Mouse (Mus musculus) MEL (cell line): ENCODE results near the gene Olfr1124. TPM values are rescaled to one million over a fixed set of nuclear protein-coding genes. Genes with fewer than 3 reads are reported as not detected.

Experiments used
- DNase-seq: peaks from one replicate; pipeline ENCODE4 v3.0.0; 2011; ENCODE audit warnings: low read depth, low spot score
- H3K27ac ChIP-seq: 2 replicates; pipeline ENCODE4 v1.5.1; 2012; ENCODE audit warnings: low read depth, mild to moderate bottlenecking, control low read depth, low read length, moderate library complexity; ENCODE audit not compliant: control insufficient read depth
- H3K27me3 ChIP-seq, 2 experiments: fragments of 150-350 bp in 1 of 2; sonication (generic) in 1 of 2; 2 replicates each; pipeline ENCODE4 v1.6.1; 2012; ENCODE audit warnings: low read length in 2 of 2, mild to moderate bottlenecking in 2 of 2, improper control_type of control experiment in 1 of 2, moderate library complexity in 1 of 2; ENCODE audit not compliant: insufficient read depth in 2 of 2, control insufficient read depth in 1 of 2
- H3K36me3 ChIP-seq, 2 experiments: 2 replicates each; pipeline ENCODE4 v1.6.1; 2012 to 2014; ENCODE audit warnings: low read length in 2 of 2, improper control_type of control experiment in 1 of 2, inconsistent platforms in 1 of 2, mild to moderate bottlenecking in 1 of 2; ENCODE audit not compliant: insufficient read depth in 2 of 2, control insufficient read depth in 1 of 2
- H3K4me1 ChIP-seq, 2 experiments: fragments of 150-350 bp in 1 of 2; sonication (generic) in 1 of 2; 2 replicates each; pipeline ENCODE4 v1.6.1; 2012; ENCODE audit warnings: low read length in 2 of 2, improper control_type of control experiment in 1 of 2, mild to moderate bottlenecking in 1 of 2; ENCODE audit not compliant: insufficient read depth in 2 of 2, control insufficient read depth in 1 of 2
- H3K4me3 ChIP-seq, 2 experiments: fragments of 150-350 bp in 1 of 2; sonication (generic) in 1 of 2; 2 replicates each; pipeline ENCODE4 v1.5.1; 2012; ENCODE audit warnings: low read depth in 2 of 2, low read length in 2 of 2, mild to moderate bottlenecking in 2 of 2, moderate library complexity in 2 of 2, control low read depth in 1 of 2, improper control_type of control experiment in 1 of 2; ENCODE audit not compliant: control insufficient read depth in 1 of 2, insufficient read depth in 1 of 2
- H3K79me2 ChIP-seq: 2 replicates; pipeline ENCODE4 v1.6.1; 2012; ENCODE audit warnings: mild to moderate bottlenecking, low read length, moderate library complexity; ENCODE audit not compliant: control insufficient read depth, poor library complexity, insufficient read depth
- H3K9ac ChIP-seq: 2 replicates; pipeline ENCODE4 v1.6.1; 2012; ENCODE audit warnings: low read depth, mild to moderate bottlenecking, control low read depth, low read length, moderate library complexity; ENCODE audit not compliant: control insufficient read depth, poor library complexity, severe bottlenecking
- H3K9me3 ChIP-seq: fragments of 150-350 bp; sonication (generic); replicated peaks from 2 replicates; pipeline ENCODE4 v1.6.1; 2012; ENCODE audit warnings: mild to moderate bottlenecking, low read length, improper control_type of control experiment, moderate library complexity; ENCODE audit not compliant: insufficient read depth
- BHLHE40 ChIP-seq: IDR thresholded peaks from 2 replicates; pipeline ENCODE4 v1.6.1; 2012; ENCODE audit warnings: low read depth, mild to moderate bottlenecking, inconsistent platforms, low read length, improper control_type of control experiment, borderline replicate concordance
- CHD1 ChIP-seq: IDR thresholded peaks from 2 replicates; pipeline ENCODE4 v1.6.1; 2012; ENCODE audit warnings: low read depth, mild to moderate bottlenecking, inconsistent platforms, low read length, improper control_type of control experiment
- EP300 ChIP-seq, 2 experiments: IDR thresholded peaks; 2 replicates each; pipeline ENCODE4 v1.6.1; 2011; ENCODE audit warnings: improper control_type of control experiment in 2 of 2, low read length in 2 of 2, low read depth in 1 of 2, mild to moderate bottlenecking in 1 of 2
- GATA1 ChIP-seq: IDR thresholded peaks from 2 replicates; pipeline ENCODE4 v1.6.1; 2011; ENCODE audit warnings: low read depth, low read length, improper control_type of control experiment
- HCFC1 ChIP-seq: IDR thresholded peaks from 2 replicates; pipeline ENCODE4 v1.6.1; 2012; ENCODE audit warnings: low read depth, mild to moderate bottlenecking, inconsistent platforms, low read length, improper control_type of control experiment, moderate library complexity
- JUND ChIP-seq: IDR thresholded peaks from 2 replicates; pipeline ENCODE4 v1.6.1; 2011; ENCODE audit warnings: low read depth, mild to moderate bottlenecking, improper control_type of control experiment, low read length
- MAFK ChIP-seq: IDR thresholded peaks from 2 replicates; pipeline ENCODE4 v1.6.1; 2011; ENCODE audit warnings: low read depth, mild to moderate bottlenecking, low read length, improper control_type of control experiment, borderline replicate concordance
- MAX ChIP-seq: IDR thresholded peaks from 2 replicates; pipeline ENCODE4 v1.6.1; 2011; ENCODE audit warnings: low read length, improper control_type of control experiment
- MYC ChIP-seq: IDR thresholded peaks from 2 replicates; pipeline ENCODE4 v1.6.1; 2011; ENCODE audit warnings: low read depth, mild to moderate bottlenecking, low read length, improper control_type of control experiment, moderate library complexity
- POLR2A ChIP-seq, 2 experiments: IDR thresholded peaks; 2 replicates each; pipeline ENCODE4 v1.6.1; 2011 to 2012; ENCODE audit warnings: low read length in 2 of 2, mild to moderate bottlenecking in 2 of 2, control low read depth in 1 of 2, improper control_type of control experiment in 1 of 2, low read depth in 1 of 2, moderate library complexity in 1 of 2; ENCODE audit not compliant: control insufficient read depth in 1 of 2, insufficient read depth in 1 of 2, poor library complexity in 1 of 2
- POLR2AphosphoS2 ChIP-seq: IDR thresholded peaks from 2 replicates; pipeline ENCODE4 v1.6.1; 2011; ENCODE audit warnings: low read length, improper control_type of control experiment
- RCOR1 ChIP-seq: IDR thresholded peaks from 2 replicates; pipeline ENCODE4 v1.6.1; 2012; ENCODE audit warnings: low read depth, mild to moderate bottlenecking, inconsistent platforms, low read length, improper control_type of control experiment
- SIN3A ChIP-seq: IDR thresholded peaks from 2 replicates; pipeline ENCODE4 v1.6.1; 2012; ENCODE audit warnings: low read length, improper control_type of control experiment, inconsistent platforms
- SMC3 ChIP-seq: IDR thresholded peaks from 2 replicates; pipeline ENCODE4 v1.6.1; 2011; ENCODE audit warnings: low read depth, low read length, improper control_type of control experiment
- TAL1 ChIP-seq: IDR thresholded peaks from 2 replicates; pipeline ENCODE4 v1.6.1; 2012; ENCODE audit warnings: mild to moderate bottlenecking, inconsistent platforms, low read length, moderate library complexity, mixed read lengths
- TBP ChIP-seq: IDR thresholded peaks from 2 replicates; pipeline ENCODE4 v1.8.0; 2011; ENCODE audit warnings: low read depth, low read length, improper control_type of control experiment
- TCF12 ChIP-seq: IDR thresholded peaks from 2 replicates; pipeline ENCODE4 v1.6.1; 2014; ENCODE audit warnings: low read depth, mild to moderate bottlenecking, inconsistent platforms, low read length, improper control_type of control experiment, moderate library complexity
- UBTF ChIP-seq: IDR thresholded peaks from 2 replicates; pipeline ENCODE4 v1.6.1; 2012; ENCODE audit warnings: low read depth, mild to moderate bottlenecking, inconsistent platforms, low read length, improper control_type of control experiment, moderate library complexity, borderline replicate concordance; ENCODE audit not compliant: insufficient read depth
- USF2 ChIP-seq, 2 experiments: IDR thresholded peaks; 2 replicates each; pipeline ENCODE4 v1.6.1; 2011 to 2012; ENCODE audit warnings: improper control_type of control experiment in 2 of 2, low read length in 2 of 2, borderline replicate concordance in 1 of 2, inconsistent platforms in 1 of 2, low read depth in 1 of 2, mild to moderate bottlenecking in 1 of 2; ENCODE audit not compliant: insufficient read depth in 1 of 2
- ZMIZ1 ChIP-seq: IDR thresholded peaks from 2 replicates; pipeline ENCODE4 v1.6.1; 2012; ENCODE audit warnings: low read depth, mild to moderate bottlenecking, inconsistent platforms, low read length, improper control_type of control experiment, moderate library complexity
- ZNF384 ChIP-seq: IDR thresholded peaks from 2 replicates; pipeline ENCODE4 v1.6.1; 2012; ENCODE audit warnings: low read depth, mild to moderate bottlenecking, inconsistent platforms, low read length, improper control_type of control experiment
- polyA plus RNA-seq, 2 experiments: library from polyadenylated mRNA; stranded (reverse) in 1 of 2; unstranded in 1 of 2; fragments of >175 nt in 1 of 2; fragments of >200 nt in 1 of 2; gene quantifications; 2 replicates each; pipeline versions ENCODE4 v1.2.1 to v1.2.4; 2012; ENCODE audit warnings: low replicate concordance in 2 of 2, low read depth in 1 of 2; ENCODE audit not compliant: insufficient read length in 2 of 2, insufficient read depth in 1 of 2, missing spikeins in 1 of 2
- total RNA-seq: library from RNA; depleted of rRNA; stranded (reverse); fragments of 300-350 nt; gene quantifications from 2 replicates; pipeline ENCODE4 v1.2.3, GENCODE M21; 2012; rRNA removed

The Olfr1124 gene
- total RNA-seq (not detected in 2 replicates), polyA plus RNA-seq (not detected)

DNA sequence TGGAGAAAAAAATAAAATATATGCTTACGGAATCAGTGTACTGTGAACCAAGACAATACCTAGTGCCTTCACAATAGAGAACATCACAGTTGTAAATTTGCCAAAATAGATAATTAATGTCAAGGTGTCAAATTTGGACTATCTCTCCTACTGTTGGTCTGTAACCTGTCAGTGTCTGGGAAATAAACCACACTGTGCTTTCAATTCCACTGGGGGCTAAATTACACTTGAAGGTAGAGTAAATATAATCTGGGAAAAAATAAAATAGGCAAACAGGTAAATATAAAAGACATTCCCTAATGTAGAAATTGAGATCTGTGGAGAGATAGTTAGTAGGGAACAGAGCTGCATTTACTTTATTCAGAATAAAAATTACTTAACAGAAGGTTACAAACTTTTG lies at the start of gene Olfr1124:
Olfr1124 (plus strand) TSS at position 301 of the 400 bp plus-strand sequence.
- Histone ChIP-seq H3K36me3 (no peaks in the 10 kb centered on the region), H3K9me3 (no peaks in the 10 kb centered on the region), H3K27me3 (no peaks in the 10 kb centered on the region), H3K79me2 (no peaks in the 10 kb centered on the region), H3K9ac (no peak within 1 kb of the TSS), H3K4me1 (no peaks in the 10 kb centered on the region), H3K4me3 (no peak within 1 kb of the TSS), H3K27ac (no peak within 1 kb of the TSS)
- DNase-seq = no peak
- no peak for TF ChIP-seq SMC3
- TF ChIP-seq UBTF = no peak
- no peak for TF ChIP-seq MYC
- no peak for TF ChIP-seq HCFC1
- TF ChIP-seq SIN3A = no peak
- TF ChIP-seq EP300 (IDR thresholded peaks at IDR 0.05; ENCODE audit: low read depth in 1 of 2, low read length in 2 of 2) = no peak
- no peak for TF ChIP-seq RCOR1
- TF ChIP-seq ZMIZ1 = no peak
- no peak for TF ChIP-seq MAFK
- TF ChIP-seq POLR2AphosphoS2 = no peak
- TF ChIP-seq TAL1 = no peak

DNA sequence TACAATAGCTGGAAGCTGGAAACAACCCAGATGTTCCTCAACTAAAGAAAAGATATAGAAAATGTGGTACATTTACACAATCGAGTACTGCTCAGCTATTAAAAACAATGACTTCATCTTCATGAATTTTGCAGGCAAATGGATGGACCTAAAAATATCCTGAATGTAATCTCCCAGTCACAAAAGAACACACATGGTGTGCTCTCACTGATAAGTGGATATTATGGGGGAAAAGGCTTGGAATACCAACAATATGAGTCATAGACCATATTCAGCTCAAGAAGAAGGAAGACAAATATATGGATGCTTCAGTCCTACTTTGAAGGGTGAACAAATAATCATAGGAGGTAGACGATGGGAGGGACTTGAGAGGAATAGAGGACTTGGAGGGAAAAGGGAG lies 46.1 kb upstream of the Olfr1124 start:
- no peaks in the 10 kb centered on the region for H3K4me1 ChIP-seq
- no peaks in the 10 kb centered on the region for H3K9me3 ChIP-seq
- H3K79me2 ChIP-seq = no peaks in the 10 kb centered on the region
- no peak overlapping the region for H3K9ac ChIP-seq
- no peak overlapping the region for H3K27ac ChIP-seq
- DNase-seq = no peak
- no peaks in the 10 kb centered on the region for H3K27me3 ChIP-seq
- TF ChIP-seq TBP (no peak), JUND (no peak), ZNF384 (no peak), BHLHE40 (no peak), POLR2A (IDR thresholded peaks at IDR 0.05; ENCODE audit: control insufficient read depth in 1 of 2, insufficient read depth in 1 of 2, low read depth in 1 of 2, low read length in 2 of 2, poor library complexity in 1 of 2) (no peak), USF2 (IDR thresholded peaks at IDR 0.05; ENCODE audit: borderline replicate concordance in 1 of 2, insufficient read depth in 1 of 2, low read depth in 1 of 2, low read length in 2 of 2) (no peak), SIN3A (no peak), CHD1 (no peak), GATA1 (no peak), MYC (no peak), UBTF (no peak), MAX (no peak), TCF12 (no peak)
- H3K36me3 ChIP-seq = no peaks in the 10 kb centered on the region
- H3K4me3 ChIP-seq = no peak overlapping the region
